Mouse (Mus musculus) G1E (cell line): ENCODE data around the gene Gzmm.

Experiments
- CTCF ChIP-seq: IDR thresholded peaks from 2 replicates; pipeline ENCODE4 v1.5.1; 2012; ENCODE audit warnings: low read depth, low read length, inconsistent platforms, mixed read lengths
- GATA1 ChIP-seq: IDR thresholded peaks from 2 replicates; pipeline ENCODE4 v1.6.1; 2012; ENCODE audit warnings: borderline replicate concordance, low read length, inconsistent platforms, mixed read lengths
- GATA2 ChIP-seq: IDR thresholded peaks from 2 replicates; pipeline ENCODE4 v1.6.1; 2012; ENCODE audit warnings: low read depth, low read length, inconsistent platforms, borderline replicate concordance
- POLR2AphosphoS5 ChIP-seq: IDR thresholded peaks from 2 replicates; pipeline ENCODE4 v1.6.1; 2012; ENCODE audit warnings: low read depth, low read length, inconsistent platforms; ENCODE audit not compliant: insufficient replicate concordance
- TAL1 ChIP-seq: conservative IDR thresholded peaks from 2 replicates; pipeline ENCODE4 v1.6.1; 2012; ENCODE audit warnings: low read depth, low read length, inconsistent platforms, mixed read lengths

GRCm38 (mm10) chr10:79716254-79716987 lies 27.6 kb downstream of the Gzmm start, which contains the start of gene Hcn2:
- no peak for TF ChIP-seq TAL1
- TF ChIP-seq CTCF: no peak
- no peak for TF ChIP-seq GATA1
- TF ChIP-seq GATA2: no peak
- TF ChIP-seq POLR2AphosphoS5: no peak
